ENCODE assay signal across 9 mouse cellular contexts in genomic region chr1:86007778-86008177, GRCm38 (mm10). TPM values are rescaled to one million over a fixed set of nuclear protein-coding genes. Genes with fewer than 3 reads are reported as not detected.
DNase-seq lines count a peak whose midpoint lies in the region; ATAC-seq and TF ChIP-seq lines count a peak whose summit lies in the region.
"Had no signal": no experiment of that assay in that cellular context is flagged by ENCODE, and none has a peak within 500 bp of the region (broad histone marks: within the 10 kb centered on the region; RNA-seq: fewer than 3 reads in every experiment).

No protein-coding gene starts in this region.

- H3K4me2 ChIP-seq in forebrain, postnatal 0 days (ENCODE audit: low read depth), result no peak overlapping the region
- peak overlapping the region; percentile 39; the same call in 1 of the 2 replicates for H3K4me2 ChIP-seq in lung, embryonic 14.5 days

- no peak overlapping the region for H3K9ac ChIP-seq in ES-Bruce4 (ENCODE audit: low read depth, poor library complexity, severe bottlenecking)
- H3K9ac ChIP-seq in forebrain, postnatal 0 days, result no peak overlapping the region
- no peak overlapping the region for H3K9ac ChIP-seq in lung, embryonic 14.5 days

- peaks cover 18% of the 10 kb centered on the region for H3K9me3 ChIP-seq in ES-Bruce4 (replicated peaks; ENCODE audit: control insufficient read depth, insufficient read depth, low read length, poor library complexity, severe bottlenecking)
- H3K9me3 ChIP-seq in forebrain, postnatal 0 days (ENCODE audit: low read length), result no peaks in the 10 kb centered on the region
- no peaks in the 10 kb centered on the region for H3K9me3 ChIP-seq in lung, embryonic 14.5 days (ENCODE audit: low read depth, low read length)

- peak; percentile 95 for DNase-seq in forebrain, postnatal 0 days
- peak; percentile 94 for DNase-seq in heart, postnatal 4 days
- peak; percentile 85 to 97 for DNase-seq in layer of hippocampus, adult 2 months (ENCODE audit: low spot score in 2 of 2)
- DNase-seq in lung, embryonic 14.5 days, result peak; percentile 97
- DNase-seq in ovary, postnatal 10 days (ENCODE audit: low spot score), result peak; percentile 78
- peak; percentile 82 for DNase-seq in thymus, postnatal 0 days (ENCODE audit: low spot score)

- H3K4me3 ChIP-seq in ES-Bruce4 (ENCODE audit: low read depth, low read length), result no peak overlapping the region
- no peak overlapping the region for H3K4me3 ChIP-seq in forebrain, postnatal 0 days (ENCODE audit: low read depth, low read length)
- H3K4me3 ChIP-seq in layer of hippocampus, adult 2 months, result no peak overlapping the region
- no peak overlapping the region for H3K4me3 ChIP-seq in lung, embryonic 14.5 days (ENCODE audit: low read depth, low read length)

- no peak overlapping the region for H3K27ac ChIP-seq in ES-Bruce4 (ENCODE audit: insufficient read depth, low read length)
- H3K27ac ChIP-seq in forebrain, postnatal 0 days (ENCODE audit: low read depth, low read length), result no peak overlapping the region
- no peak overlapping the region for H3K27ac ChIP-seq in layer of hippocampus, adult 2 months
- H3K27ac ChIP-seq in lung, embryonic 14.5 days (ENCODE audit: low read depth), result no peak overlapping the region
- H3K27ac ChIP-seq: macrophage had no signal

- under 1% methylated on average over 7 of the region's 7 CpGs for WGBS in forebrain, postnatal 0 days
- WGBS in lung, embryonic 14.5 days, result 3% methylated on average over 7 of the region's 7 CpGs

- peak; percentile 64 for ATAC-seq in cerebellum, adult (ENCODE audit: insufficient number of reproducible peaks, low FRiP score, low TSS enrichment)
- peak; percentile 97 for ATAC-seq in forebrain, postnatal 0 days
- peak; percentile 82; the same call in 1 of the 2 replicates for ATAC-seq in lung, embryonic 14.5 days (ENCODE audit: insufficient read depth)

- H3K4me1 ChIP-seq in ES-Bruce4 (ENCODE audit: control insufficient read depth, insufficient read depth, low read length), result no peaks in the 10 kb centered on the region
- H3K4me1 ChIP-seq in forebrain, postnatal 0 days (ENCODE audit: insufficient read depth), result no peaks in the 10 kb centered on the region
- no peaks in the 10 kb centered on the region for H3K4me1 ChIP-seq in lung, embryonic 14.5 days (ENCODE audit: insufficient read depth)

- peak; percentile 80 for TF ChIP-seq CTCF in ES-Bruce4 (IDR thresholded peaks at IDR 0.05; ENCODE audit: low read depth, low read length)
- peak; percentile 95 for TF ChIP-seq CTCF in forebrain, postnatal 0 days (IDR thresholded peaks at IDR 0.05; ENCODE audit: low read depth)
- peak; percentile 90 for TF ChIP-seq CTCF in layer of hippocampus, adult 2 months (conservative IDR thresholded peaks at IDR 0.05)
- peak; percentile 94 for TF ChIP-seq CTCF in lung, embryonic 14.5 days (IDR thresholded peaks at IDR 0.05; ENCODE audit: low read depth)

- no peaks in the 10 kb centered on the region for H3K36me3 ChIP-seq in ES-Bruce4 (ENCODE audit: control insufficient read depth, insufficient read depth, low read length, poor library complexity, severe bottlenecking)
- H3K36me3 ChIP-seq in forebrain, postnatal 0 days (ENCODE audit: insufficient read depth), result no peaks in the 10 kb centered on the region
- H3K36me3 ChIP-seq in lung, embryonic 14.5 days (ENCODE audit: insufficient read depth), result no peaks in the 10 kb centered on the region

- no peaks in the 10 kb centered on the region for H3K27me3 ChIP-seq in ES-Bruce4 (ENCODE audit: control insufficient read depth, insufficient read depth, low read length, poor library complexity, severe bottlenecking)
- H3K27me3 ChIP-seq in forebrain, postnatal 0 days (ENCODE audit: insufficient read depth, low read length), result no peaks in the 10 kb centered on the region
- no peaks in the 10 kb centered on the region for H3K27me3 ChIP-seq in lung, embryonic 14.5 days (ENCODE audit: insufficient read depth, low read length)

- no peak for TF ChIP-seq EP300 in ES-Bruce4 (IDR thresholded peaks at IDR 0.05; ENCODE audit: insufficient read depth, low read depth, low read length)

- TF ChIP-seq POLR2A in ES-Bruce4 (IDR thresholded peaks at IDR 0.05; ENCODE audit: insufficient read depth, low read length), result no peak

RNA-seq across cellular contexts. Expression of gene Spata3, which starts 8.8 kb away (rescaled TPM):
- polyA plus RNA-seq in ES-Bruce4 (2011; ENCODE audit: insufficient read depth, insufficient read length, low read depth, missing spikeins), result not detected in 2 replicates
- 0.54 TPM in 1 of 2 replicates, not detected in the other for total RNA-seq in forebrain, postnatal 0 days (2014; rRNA removed)
- polyA plus RNA-seq in forebrain, postnatal 0 days (2015; fragmentation: Nextera tagmentation; extraction: Ambion mirVana), result 0.92 and 0.94 TPM in 2 replicates
- total RNA-seq in heart, postnatal 4 days (2021), result not detected
- total RNA-seq in layer of hippocampus, adult 2 months (2021), result 1 to 10 TPM; 1.2 TPM
- polyA plus RNA-seq in lung, embryonic 14.5 days (2014; fragmentation: Nextera tagmentation; extraction: Ambion mirVana), result not detected in 2 replicates
- polyA plus RNA-seq in thymus, postnatal 0 days (2015; fragmentation: Nextera tagmentation; extraction: Ambion mirVana), result not detected in 2 replicates
- polyA plus RNA-seq: macrophage had no signal

RNA-seq across cellular contexts. Expression of gene 2810459M11Rik, which starts 37.9 kb away (rescaled TPM):
- 0.42 TPM in 1 of 2 replicates, not detected in the other for polyA plus RNA-seq in ES-Bruce4 (2011; ENCODE audit: insufficient read depth, insufficient read length, low read depth, missing spikeins)
- 22.6 and 30.5 TPM in 2 replicates for total RNA-seq in forebrain, postnatal 0 days (2014; rRNA removed)
- polyA plus RNA-seq in forebrain, postnatal 0 days (2015; fragmentation: Nextera tagmentation; extraction: Ambion mirVana), result 9.3 and 13.6 TPM in 2 replicates
- not detected for total RNA-seq in heart, postnatal 4 days (2021)
- total RNA-seq in layer of hippocampus, adult 2 months (2021), result 10 to 100 TPM in 1 of 2 experiments, 1 to 10 TPM in 1; 9.8 to 11.9 TPM
- 1.3 and 2.0 TPM in 2 replicates for polyA plus RNA-seq in lung, embryonic 14.5 days (2014; fragmentation: Nextera tagmentation; extraction: Ambion mirVana)
- 0.14 and 0.15 TPM in 2 replicates for polyA plus RNA-seq in thymus, postnatal 0 days (2015; fragmentation: Nextera tagmentation; extraction: Ambion mirVana)
- polyA plus RNA-seq: macrophage had no signal

RNA-seq across cellular contexts. Expression of gene Gpr55, which starts 47.0 kb away (rescaled TPM):
- polyA plus RNA-seq in ES-Bruce4 (2011; ENCODE audit: insufficient read depth, insufficient read length, low read depth, missing spikeins), result not detected in 2 replicates
- total RNA-seq in forebrain, postnatal 0 days (2014; rRNA removed), result 0.05 and 0.08 TPM in 2 replicates
- 0.08 and 0.12 TPM in 2 replicates for polyA plus RNA-seq in forebrain, postnatal 0 days (2015; fragmentation: Nextera tagmentation; extraction: Ambion mirVana)
- not detected for total RNA-seq in heart, postnatal 4 days (2021)
- total RNA-seq in layer of hippocampus, adult 2 months (2021), result not detected
- polyA plus RNA-seq in lung, embryonic 14.5 days (2014; fragmentation: Nextera tagmentation; extraction: Ambion mirVana), result not detected in 2 replicates
- 0.39 and 0.58 TPM in 2 replicates for polyA plus RNA-seq in thymus, postnatal 0 days (2015; fragmentation: Nextera tagmentation; extraction: Ambion mirVana)

RNA-seq across cellular contexts. Expression of gene Psmd1, which starts 56.4 kb away (rescaled TPM):
- polyA plus RNA-seq in ES-Bruce4 (2011; ENCODE audit: insufficient read depth, insufficient read length, low read depth, missing spikeins), result 174 and 180 TPM in 2 replicates
- 106 and 133 TPM in 2 replicates for total RNA-seq in forebrain, postnatal 0 days (2014; rRNA removed)
- polyA plus RNA-seq in forebrain, postnatal 0 days (2015; fragmentation: Nextera tagmentation; extraction: Ambion mirVana), result 164 and 184 TPM in 2 replicates
- total RNA-seq in heart, postnatal 4 days (2021), result 100 to 1,000 TPM; 113 to 118 TPM
- 100 to 1,000 TPM; 105 to 111 TPM for total RNA-seq in layer of hippocampus, adult 2 months (2021)
- polyA plus RNA-seq in lung, embryonic 14.5 days (2014; fragmentation: Nextera tagmentation; extraction: Ambion mirVana), result 196 and 200 TPM in 2 replicates
- 125 and 128 TPM in 2 replicates for polyA plus RNA-seq in thymus, postnatal 0 days (2015; fragmentation: Nextera tagmentation; extraction: Ambion mirVana)
